Mouse (Mus musculus) left cerebral cortex, postnatal 4 days (tissue): ENCODE measurements around the gene Syt2. TPM values are rescaled to one million over a fixed set of nuclear protein-coding genes. Genes with fewer than 3 reads are reported as not detected.

Experiments used
- DNase-seq: peaks from one replicate; pipeline ENCODE4 v3.0.0-alpha.2; 2022
- intact Hi-C: fragments of 180-260 bp; cut with DNase I; formaldehyde crosslinking; loops from one replicate; pipeline ENCODE4 v1.15.1; 2025
- microRNA-seq: library from miRNA; unstranded; fragments of <30 nt; microRNA quantifications from one replicate; pipeline ENCODE4 v1.2.0, GENCODE M21; 2022
- total RNA-seq, 2 experiments: library from RNA; stranded (reverse); gene quantifications; 2 replicates each; pipeline ENCODE4 v1.2.3; 2021

The Syt2 gene
- total RNA-seq, 2 experiments from 2014 or later, result 2.2 to 3.9 TPM

DNA sequence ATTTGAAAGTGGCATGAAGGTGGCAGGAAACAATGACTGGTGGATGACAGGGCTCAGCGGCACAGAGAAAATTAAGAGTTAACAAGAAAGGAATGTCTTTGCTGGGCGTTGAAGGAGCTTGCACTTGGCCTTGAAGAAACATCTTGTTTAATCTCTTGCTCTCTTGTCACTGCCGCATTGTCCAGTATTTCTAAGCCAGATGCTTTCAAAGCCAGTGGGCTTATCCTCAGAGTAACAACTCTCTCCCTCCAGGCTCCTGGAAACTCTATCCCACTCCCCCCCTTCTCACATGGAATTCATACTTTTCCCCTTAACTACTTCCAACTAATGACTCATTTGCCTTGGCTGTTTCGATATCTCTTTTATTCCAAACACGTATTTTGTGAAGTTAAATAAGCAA is 157.9 kb downstream of the Syt2 start:
- intact Hi-C loops, result no loop called here
- DNase-seq, result no peak

DNA sequence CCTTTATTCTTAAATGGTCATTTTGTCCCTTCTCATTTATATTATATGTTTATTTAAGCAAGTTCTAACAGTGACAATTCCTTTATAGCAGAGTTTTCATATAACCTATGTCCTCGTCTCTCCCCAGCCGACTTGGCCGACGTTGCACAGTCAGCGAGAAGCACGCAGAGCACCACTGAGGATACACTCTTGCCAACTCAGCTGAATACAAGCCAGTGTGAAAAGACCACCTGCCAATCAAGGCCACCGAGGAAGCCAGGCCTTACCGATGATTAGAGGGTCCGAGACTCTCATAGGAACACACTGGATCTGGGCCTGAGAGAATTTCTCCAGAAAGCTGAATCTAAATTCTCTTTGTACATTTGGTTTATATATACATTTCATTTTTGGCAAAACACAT is 159.0 kb downstream of the Syt2 start:
- intact Hi-C loops, result no loop called here
- peak; percentile 50 for DNase-seq

Small RNA genes within 50 kb of the gene (microRNA-seq; reads per million reads assigned to microRNA genes)
- gene Gm22232, result not detected

Other genes starting within 250 kb of the Syt2 start
- gene Cyb5r1, start 241.1 kb upstream of the Syt2 start, total RNA-seq, result 10 to 100 TPM; 13.1 to 18.5 TPM
- gene Adipor1, start 231.3 kb upstream of the Syt2 start, total RNA-seq, result 10 to 100 TPM; 55.4 to 57.5 TPM
- gene Klhl12, start 191.1 kb upstream of the Syt2 start, total RNA-seq, result 10 to 100 TPM; 37.1 to 38.7 TPM
- 10 to 100 TPM; 38.2 to 38.5 TPM for gene Rabif, start 152.0 kb upstream of the Syt2 start, total RNA-seq
- not detected for gene Mgat4e, start 97.0 kb upstream of the Syt2 start, total RNA-seq
- gene Kdm5b, start 86.5 kb upstream of the Syt2 start, total RNA-seq, result 100 to 1,000 TPM in 1 of 2 experiments, 10 to 100 TPM in 1; 98.4 to 107 TPM